Mouse (Mus musculus) liver, embryonic 14.5 days (tissue): ENCODE results near the gene Mical3. TPM values are rescaled to one million over a fixed set of nuclear protein-coding genes. Genes with fewer than 3 reads are reported as not detected.

Experiments
- ATAC-seq: fragments of 200-750 bp; cut with Nextera tagmentation; 2 replicates; pipeline ENCODE4 v1.8.0; 2017; ENCODE audit warnings: moderate number of reproducible peaks, mild to moderate bottlenecking, moderate library complexity; ENCODE audit not compliant: insufficient read depth
- DNase-seq, 3 experiments: peaks; one replicate each; pipeline ENCODE4 v3.0.0-alpha.2; 2012 to 2013; ENCODE audit warnings: low read depth in 3 of 3, low spot score in 3 of 3
- H3K27ac ChIP-seq: fragments of 300-500 bp; sonication (generic); 2 replicates; pipeline ENCODE4 v1.5.1; 2014; ENCODE audit warnings: moderate library complexity, mild to moderate bottlenecking, control low read depth, inconsistent platforms
- H3K27me3 ChIP-seq: fragments of 300-500 bp; sonication (generic); 2 replicates; pipeline ENCODE4 v1.6.1; 2014; ENCODE audit warnings: mild to moderate bottlenecking, low read length, moderate library complexity; ENCODE audit not compliant: control insufficient read depth, insufficient read depth
- H3K36me3 ChIP-seq: fragments of 300-500 bp; sonication (generic); replicated peaks from 2 replicates; pipeline ENCODE4 v1.6.1; 2014; ENCODE audit warnings: low read depth; ENCODE audit not compliant: control insufficient read depth, insufficient read depth
- H3K4me1 ChIP-seq, 2 experiments: fragments of 200-500 bp in 1 of 2; fragments of 300-500 bp in 1 of 2; sonication (generic) in 1 of 2; replicated peaks; 2 replicates each; pipeline ENCODE4 v1.6.1; 2012 to 2014; ENCODE audit warnings: antibody characterized with exemption in 1 of 2, inconsistent platforms in 1 of 2, low read length in 1 of 2; ENCODE audit not compliant: control insufficient read depth in 2 of 2, insufficient read depth in 2 of 2
- H3K4me2 ChIP-seq: fragments of 300-500 bp; sonication (generic); 2 replicates; pipeline ENCODE4 v1.6.1; 2014; ENCODE audit warnings: low read depth, mild to moderate bottlenecking, control low read depth, moderate library complexity
- H3K4me3 ChIP-seq, 2 experiments: fragments of 200-500 bp in 1 of 2; fragments of 300-500 bp in 1 of 2; sonication (generic) in 1 of 2; 2 replicates each; pipeline ENCODE4 v1.5.1; 2012 to 2014; ENCODE audit warnings: low read depth in 2 of 2, low read length in 2 of 2, mild to moderate bottlenecking in 2 of 2, control low read depth in 1 of 2, inconsistent platforms in 1 of 2, moderate library complexity in 1 of 2; ENCODE audit not compliant: insufficient read depth in 1 of 2
- H3K9ac ChIP-seq: fragments of 300-500 bp; sonication (generic); replicated peaks from 2 replicates; pipeline ENCODE4 v1.6.1; 2014; ENCODE audit warnings: mild to moderate bottlenecking, control low read depth, moderate library complexity
- H3K9me3 ChIP-seq: fragments of 300-500 bp; sonication (generic); 2 replicates; pipeline ENCODE4 v1.6.1; 2016; ENCODE audit warnings: low read length, mixed read lengths; ENCODE audit not compliant: control insufficient read depth
- CTCF ChIP-seq: IDR thresholded peaks from 2 replicates; pipeline ENCODE4 v1.5.1; 2016; ENCODE audit warnings: antibody characterized with exemption, low read depth, control low read depth
- EP300 ChIP-seq: IDR thresholded peaks from 2 replicates; pipeline ENCODE4 v1.6.1; 2016; ENCODE audit warnings: antibody characterized with exemption, low read depth
- WGBS: fragments of 180-500 bp; shearing (Covaris S2); extraction: QIAGEN DNeasy Blood & Tissue Kit; methylation state at CpG from one replicate; pipeline ENCODE4 v1.1.7; 2014; ENCODE audit not compliant: insufficient replicate concordance; 5-methylcytosine and 5-hydroxymethylcytosine counted together
- polyA plus RNA-seq, 2 experiments: library from polyadenylated mRNA; depleted of rRNA in 1 of 2; stranded (reverse) in 1 of 2; unstranded in 1 of 2; fragments of >200 nt; fragmentation: Nextera tagmentation in 1 of 2; extraction: Ambion mirVana in 1 of 2; gene quantifications; 2 replicates each; pipeline versions ENCODE4 v1.2.1 to v1.2.3; 2012 to 2014

Gene Mical3
- polyA plus RNA-seq, 2 experiments = 8.1 to 9.4 TPM

DNA sequence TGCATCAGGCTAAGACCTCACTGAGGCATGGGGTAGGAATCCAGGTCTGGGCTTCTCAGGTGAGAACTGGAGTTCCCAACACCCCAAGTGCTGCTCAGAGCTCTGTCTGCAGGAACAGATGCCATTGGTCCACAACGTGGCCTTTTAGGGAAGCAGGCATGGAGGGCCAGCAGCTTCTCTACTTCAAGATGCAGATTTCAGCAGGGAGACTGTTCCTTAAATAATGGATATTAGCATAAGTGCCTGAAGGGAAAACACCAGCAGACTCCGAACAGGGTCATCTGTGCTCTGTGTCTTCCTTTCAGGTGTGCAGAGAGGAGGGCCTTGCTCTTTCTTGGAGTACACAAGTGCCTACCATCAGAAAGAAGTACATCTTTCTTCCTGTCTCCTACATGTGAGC, 187.7 kb downstream of the Mical3 start:
- no peak overlapping the region for H3K27ac ChIP-seq
- H3K9ac ChIP-seq = no peak overlapping the region
- WGBS = 80% methylated on average over 2 of the region's 2 CpGs
- H3K4me1 ChIP-seq = peaks cover 0 to 5% of the 10 kb centered on the region in 2 experiments; a peak in 3 of 4 replicates
- no peak overlapping the region for H3K4me3 ChIP-seq
- no peak for DNase-seq
- H3K36me3 ChIP-seq = no peaks in the 10 kb centered on the region; the same call in none of the 2 replicates
- no peak overlapping the region for H3K4me2 ChIP-seq
- TF ChIP-seq CTCF = no peak
- no peak for TF ChIP-seq EP300
- no peak for ATAC-seq
- H3K27me3 ChIP-seq = no peaks in the 10 kb centered on the region
- no peaks in the 10 kb centered on the region for H3K9me3 ChIP-seq

DNA sequence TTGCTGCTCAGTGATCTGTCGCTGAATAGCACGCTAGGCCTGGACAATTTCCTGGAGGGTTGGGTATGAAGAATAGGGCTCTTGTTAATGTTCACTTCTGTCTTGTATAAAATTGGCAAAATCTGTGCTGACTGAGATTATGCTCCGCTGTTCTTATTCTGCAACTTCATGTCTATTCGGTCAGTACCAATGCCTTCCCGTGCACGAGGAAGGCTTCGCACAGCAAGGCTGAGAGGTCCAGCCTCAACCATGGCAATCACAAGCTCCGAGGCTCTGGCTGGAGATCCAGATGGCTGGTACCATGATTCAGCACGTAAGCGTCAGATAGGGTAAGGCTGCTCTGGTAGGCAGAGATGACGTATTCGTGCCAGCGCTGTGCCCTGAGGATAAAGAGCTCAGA, 189.2 kb downstream of the Mical3 start:
- TF ChIP-seq CTCF (no peak), EP300 (no peak)
- no peaks in the 10 kb centered on the region for H3K27me3 ChIP-seq

DNA sequence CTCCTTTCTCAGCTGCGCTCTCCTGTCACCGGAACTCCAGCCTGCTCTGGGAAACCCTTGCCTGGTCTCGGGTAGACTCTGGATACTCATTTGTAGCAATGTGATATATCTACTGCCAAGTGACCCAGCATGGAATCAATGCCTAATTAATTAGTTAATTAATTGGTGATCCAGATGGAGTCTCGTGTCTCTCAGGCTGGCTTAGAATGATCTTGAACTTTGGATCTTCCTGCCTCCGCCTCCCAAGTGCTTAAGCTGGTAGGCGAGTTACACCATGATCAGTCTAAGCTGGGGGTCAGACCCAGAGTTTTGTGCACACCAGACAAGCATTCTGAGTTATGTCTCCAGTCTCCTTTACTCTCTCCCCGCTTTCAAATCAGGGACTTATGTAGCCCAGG, 189.7 kb downstream of the Mical3 start:
- Histone ChIP-seq H3K9me3 (no peaks in the 10 kb centered on the region), H3K27ac (no peak overlapping the region), H3K4me3 (no peak overlapping the region), H3K36me3 (no peaks in the 10 kb centered on the region), H3K9ac (no peak overlapping the region), H3K4me1 (peaks cover 0 to 5% of the 10 kb centered on the region in 2 experiments; a peak in 3 of 4 replicates), H3K4me2 (no peak overlapping the region), H3K27me3 (no peaks in the 10 kb centered on the region)
- TF ChIP-seq EP300 = no peak
- DNase-seq (no peak), ATAC-seq (no peak)
- WGBS = 85% methylated on average over 7 of the region's 7 CpGs

More for the DNA sequence above, 189.2 kb downstream of the Mical3 start:
- Histone ChIP-seq H3K27ac (no peak overlapping the region), H3K9me3 (no peaks in the 10 kb centered on the region), H3K4me3 (no peak overlapping the region), H3K9ac (no peak overlapping the region), H3K36me3 (no peaks in the 10 kb centered on the region), H3K4me1 (peaks cover 0 to 5% of the 10 kb centered on the region in 2 experiments; a peak in 3 of 4 replicates), H3K4me2 (no peak overlapping the region)
- ATAC-seq = no peak
- 88% methylated on average over 13 of the region's 13 CpGs for WGBS
- no peak for DNase-seq

DNA sequence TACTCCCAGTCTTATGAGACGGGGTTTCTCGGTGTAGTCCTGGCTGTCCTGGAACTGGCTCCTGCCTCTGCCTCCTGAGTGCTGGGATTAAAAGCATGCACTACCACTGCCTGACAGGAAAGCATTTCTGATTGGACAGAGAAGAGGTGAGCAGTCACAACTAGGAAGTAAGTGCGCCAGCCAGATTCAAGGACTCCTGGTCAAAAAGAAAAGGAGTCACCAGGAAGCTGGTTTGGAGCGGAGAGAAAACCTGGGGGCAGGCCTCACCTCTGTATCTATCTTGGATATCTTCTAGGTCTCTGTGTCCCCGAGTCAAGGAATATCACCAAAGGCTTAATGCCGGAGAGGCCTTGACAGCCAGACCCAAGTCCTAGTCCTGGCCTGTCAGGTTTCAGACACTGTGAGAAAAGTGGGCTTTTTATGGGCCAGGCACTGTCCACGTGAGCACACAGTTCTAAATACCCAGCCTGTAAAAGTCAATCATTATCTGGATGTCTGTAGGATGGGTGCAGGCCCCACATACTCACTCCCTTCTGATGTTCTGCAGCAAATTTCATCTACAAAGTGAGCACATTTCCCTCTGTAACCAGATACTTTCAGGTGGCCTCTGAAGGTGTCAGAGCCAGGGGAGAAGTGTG, 190.2 kb downstream of the Mical3 start:
- Histone ChIP-seq H3K9me3 (no peaks in the 10 kb centered on the region), H3K27me3 (no peaks in the 10 kb centered on the region), H3K27ac (no peak overlapping the region), H3K36me3 (no peaks in the 10 kb centered on the region), H3K9ac (no peak overlapping the region), H3K4me3 (no peak overlapping the region), H3K4me1 (peaks cover 0 to 5% of the 10 kb centered on the region in 2 experiments; a peak in 3 of 4 replicates), H3K4me2 (no peak overlapping the region)
- no peak for TF ChIP-seq CTCF
- no peak for TF ChIP-seq EP300
- 81% methylated on average over 7 of the region's 7 CpGs for WGBS
- DNase-seq (no peak), ATAC-seq (no peak)

DNA sequence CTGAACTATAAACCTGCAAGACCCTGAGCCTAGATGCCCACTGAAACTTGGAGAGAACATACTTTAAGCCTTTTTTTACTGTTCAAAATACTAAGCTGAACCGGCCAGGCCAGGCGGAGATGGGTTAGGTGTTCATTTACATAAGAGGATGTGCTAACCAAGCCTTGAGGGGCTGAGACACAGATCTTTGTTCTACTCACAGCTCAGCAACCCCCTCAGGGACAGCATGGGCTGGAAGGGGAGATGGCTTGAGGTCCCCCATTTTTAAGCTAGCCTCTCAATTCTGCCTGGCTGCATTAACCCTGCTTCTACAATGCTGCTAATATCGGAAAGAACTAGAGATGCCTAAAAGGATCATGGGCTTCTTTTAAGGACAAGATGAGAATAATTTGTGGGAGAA, 191.0 kb downstream of the Mical3 start:
- Histone ChIP-seq H3K4me3 (no peak overlapping the region), H3K9ac (no peak overlapping the region), H3K9me3 (no peaks in the 10 kb centered on the region), H3K4me1 (peaks cover 0 to 5% of the 10 kb centered on the region in 2 experiments; a peak in 3 of 4 replicates), H3K4me2 (no peak overlapping the region), H3K27ac (no peak overlapping the region), H3K27me3 (no peaks in the 10 kb centered on the region), H3K36me3 (no peaks in the 10 kb centered on the region; the same call in 1 of the 2 replicates)
- TF ChIP-seq CTCF (no peak), EP300 (no peak)
- ATAC-seq (no peak), DNase-seq (no peak)
- 87% methylated on average over 3 of the region's 3 CpGs for WGBS
